Mouse (Mus musculus): ENCODE data around the gene Usp27x. TPM values are rescaled to one million over a fixed set of nuclear protein-coding genes. Genes with fewer than 3 reads are reported as not detected.

Usp27x gene
- 1.8 TPM for polyA plus RNA-seq (2017; shearing (Covaris generic))

DNA sequence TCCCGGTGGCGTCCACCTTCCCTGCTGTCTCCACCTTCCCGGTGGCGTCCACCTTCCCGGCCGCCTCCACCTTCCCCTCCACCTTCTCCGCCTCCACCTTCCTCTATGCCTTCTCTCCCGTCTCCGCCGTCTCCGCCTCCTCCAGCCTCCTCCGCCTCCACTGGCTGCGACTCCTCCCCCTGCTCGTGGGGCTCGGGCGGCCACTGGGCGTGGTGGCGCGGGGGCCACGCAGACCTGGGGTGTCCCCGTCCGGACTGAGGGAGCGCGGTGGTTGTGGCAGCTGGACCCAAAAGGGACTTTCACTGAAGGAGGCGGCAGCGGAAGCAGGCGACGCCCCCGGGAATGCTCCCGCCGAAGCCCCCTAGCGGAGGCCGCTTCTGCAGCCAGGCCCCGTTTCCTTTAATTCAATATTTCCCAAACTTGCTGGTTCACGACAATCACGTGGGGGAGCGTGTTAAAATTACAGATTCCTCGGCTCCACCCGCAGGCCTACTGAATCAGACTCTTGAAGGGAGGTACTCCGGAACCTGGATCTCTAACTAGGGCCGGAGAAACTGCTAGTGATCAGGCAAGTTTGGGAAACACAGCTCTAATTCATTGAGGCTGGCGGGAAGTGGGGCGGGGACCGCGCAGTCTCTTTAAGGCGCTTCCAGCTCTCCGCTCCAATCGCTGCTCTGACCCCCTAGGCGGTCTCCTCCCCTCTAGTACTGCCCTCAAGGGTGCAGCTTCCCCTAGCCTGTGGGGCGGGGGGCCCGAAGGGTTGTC lies at the start of gene Usp27x:
Gene Usp27x, minus strand, starts transcription at position 115 of the 765 bp plus-strand sequence.

Other genes starting within 250 kb of the Usp27x start
- gene Clcn5, start 56.5 kb downstream of the Usp27x start, polyA plus RNA-seq (2017; shearing (Covaris generic)): 3.5 TPM
- 130 TPM for gene Foxp3, start 197.8 kb upstream of the Usp27x start, polyA plus RNA-seq (2017; shearing (Covaris generic))
- 22.6 TPM for gene Ppp1r3f, start 198.5 kb upstream of the Usp27x start, polyA plus RNA-seq (2017; shearing (Covaris generic))
- gene Ccdc22, start 229.7 kb upstream of the Usp27x start, polyA plus RNA-seq (2017; shearing (Covaris generic)): 34.2 TPM
- gene Cacna1f, start 231.3 kb upstream of the Usp27x start, polyA plus RNA-seq (2017; shearing (Covaris generic)): 0.14 TPM